ENCODE assay signal across 8 mouse cellular contexts in the genomic region with DNA sequence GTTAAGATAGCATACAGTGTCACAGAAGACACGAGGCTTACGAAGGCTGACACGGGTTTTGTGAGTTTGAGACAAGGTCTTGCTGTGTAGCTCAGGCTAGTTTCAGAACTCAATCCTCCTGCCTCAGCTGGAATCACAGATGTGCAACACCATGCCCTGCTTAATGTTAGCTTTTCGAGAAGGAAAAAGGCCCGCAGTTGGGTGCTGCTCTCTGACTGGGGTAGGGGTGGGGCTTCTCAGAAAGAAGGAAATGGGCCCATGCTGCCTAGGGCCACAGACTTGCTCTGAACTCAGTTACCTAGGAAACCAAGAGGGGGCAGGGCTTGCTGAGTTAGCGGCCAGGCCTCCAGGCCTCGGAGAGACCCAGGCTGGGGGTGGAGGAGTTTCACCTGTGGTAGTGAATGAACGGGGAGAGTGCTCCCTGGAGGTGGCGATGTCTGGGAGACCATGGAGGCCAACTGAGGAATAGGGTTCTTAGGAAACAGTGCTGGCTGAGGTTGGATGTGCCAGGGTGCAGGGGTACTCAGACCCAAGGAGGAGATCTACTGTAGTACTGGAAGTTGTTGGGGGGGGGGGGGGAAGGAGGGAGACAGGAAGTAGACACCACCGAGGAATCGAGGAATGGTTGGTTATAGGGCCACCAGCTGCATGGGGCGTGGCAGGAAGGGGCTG.
DNase-seq lines count a peak whose midpoint lies in the region; ATAC-seq lines count a peak whose summit lies in the region.

No protein-coding gene starts in this region.

- no peaks in the 10 kb centered on the region for H3K27me3 ChIP-seq in megakaryocyte, embryonic 14.5 days (replicated peaks)

- peak overlapping the region; percentile 91 for H3K4me3 ChIP-seq in megakaryocyte, embryonic 14.5 days (replicated peaks)

- H3K9me3 ChIP-seq in megakaryocyte, embryonic 14.5 days: no peaks in the 10 kb centered on the region

- peaks cover 50% of the 10 kb centered on the region for H3K36me3 ChIP-seq in megakaryocyte, embryonic 14.5 days (replicated peaks; ENCODE audit: low read length)

- peak; percentile 80 for ATAC-seq in inflammation-experienced regulatory T-cells, adult 6 months

- intact Hi-C loops in left cerebral cortex, postnatal 36 days (cut with DNase I): no loop called here
- intact Hi-C loops in left cerebral cortex, postnatal 14 days (cut with DNase I): no loop called here

- DNase-seq in adrenal gland, adult 2 months: peak; percentile 32
- no peak for DNase-seq in adrenal gland, postnatal 4 days (ENCODE audit: low spot score in 2 of 2)
- DNase-seq in CD8-positive naive resting alpha-beta T cell, adult 2 months (ENCODE audit: low read depth in 2 of 2, low spot score in 2 of 2): peak; percentile 66 to 77
- no peak for DNase-seq in left cerebral cortex, postnatal 36 days (ENCODE audit: low spot score in 2 of 2)
- no peak for DNase-seq in frontal cortex, postnatal 36 days (ENCODE audit: low spot score in 2 of 2)
- no peak for DNase-seq in left cerebral cortex, postnatal 14 days (ENCODE audit: low spot score in 2 of 2)

- H3K4me1 ChIP-seq in megakaryocyte, embryonic 14.5 days: peaks cover 100% of the 10 kb centered on the region

Comparison
In these comparisons a context has a peak if more than half of its experiments do, and no peak if none do; other contexts are left out.
1. DNase-seq: peak in adrenal gland, adult 2 months (single experiment) and CD8-positive naive resting alpha-beta T cell, adult 2 months (2 of 2); none in adrenal gland, postnatal 4 days (0 of 2), left cerebral cortex, postnatal 36 days (0 of 2), frontal cortex, postnatal 36 days (0 of 2) and left cerebral cortex, postnatal 14 days (0 of 2).